Mouse (Mus musculus) spleen, embryonic (tissue): Measurements from ENCODE around the gene 4930595D18Rik.

Experiments used
- CTCF ChIA-PET: fragments of 350-600 bp; sonication (Branson Sonifier 250); formaldehyde crosslinking; loops from one replicate; lab custom pipeline; 2022; lab: Charles Lee

4930595D18Rik gene

DNA sequence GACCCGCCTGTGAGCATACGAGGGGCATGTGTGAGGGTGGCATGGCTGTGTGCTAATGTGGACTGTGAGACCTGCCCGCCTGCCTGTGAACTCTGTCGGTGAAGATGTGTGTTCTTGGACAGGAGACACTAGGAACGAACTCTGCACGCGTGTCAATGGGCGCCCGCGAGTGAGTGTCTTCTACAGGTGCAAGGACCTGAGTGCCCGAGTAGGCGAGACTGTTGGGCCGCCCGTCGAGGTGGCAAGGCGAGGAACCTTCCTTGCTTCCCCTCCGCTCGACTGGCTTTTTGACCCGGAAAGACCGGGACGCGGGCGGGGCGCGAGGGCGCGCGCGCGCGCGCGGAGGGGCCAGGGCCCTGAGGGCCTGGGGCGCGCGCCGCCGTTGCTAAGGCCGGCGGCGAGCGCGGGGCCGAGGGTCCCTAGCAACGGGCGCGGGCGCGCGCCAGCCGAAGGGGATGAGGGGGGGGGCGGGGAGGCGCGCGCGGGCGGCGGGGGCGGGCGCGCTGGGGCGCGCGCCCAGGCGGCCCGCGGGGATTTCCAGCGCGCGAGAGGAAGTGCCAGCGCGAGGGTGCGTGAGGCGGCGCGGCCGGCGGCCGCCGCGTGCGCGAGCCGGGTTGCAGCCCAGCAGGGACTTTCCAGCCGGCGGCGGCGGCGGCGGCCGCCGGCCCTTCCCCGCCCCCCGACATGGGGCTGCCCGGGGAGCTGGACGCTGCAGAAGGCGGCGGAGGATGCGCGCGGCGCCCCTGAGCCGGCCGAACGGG is 18.3 kb downstream of the 4930595D18Rik start, which contains the start of gene Traf3:
Gene Traf3 (plus strand): TSS at position 540 of the 761 bp plus-strand sequence.
- CTCF ChIA-PET = interaction anchor here (0.7 to 1.2 kb wide), 2 partner anchors 70 to 88 kb away, joined by 3 to 4 read pairs; no protein-coding TSS in a partner anchor

DNA sequence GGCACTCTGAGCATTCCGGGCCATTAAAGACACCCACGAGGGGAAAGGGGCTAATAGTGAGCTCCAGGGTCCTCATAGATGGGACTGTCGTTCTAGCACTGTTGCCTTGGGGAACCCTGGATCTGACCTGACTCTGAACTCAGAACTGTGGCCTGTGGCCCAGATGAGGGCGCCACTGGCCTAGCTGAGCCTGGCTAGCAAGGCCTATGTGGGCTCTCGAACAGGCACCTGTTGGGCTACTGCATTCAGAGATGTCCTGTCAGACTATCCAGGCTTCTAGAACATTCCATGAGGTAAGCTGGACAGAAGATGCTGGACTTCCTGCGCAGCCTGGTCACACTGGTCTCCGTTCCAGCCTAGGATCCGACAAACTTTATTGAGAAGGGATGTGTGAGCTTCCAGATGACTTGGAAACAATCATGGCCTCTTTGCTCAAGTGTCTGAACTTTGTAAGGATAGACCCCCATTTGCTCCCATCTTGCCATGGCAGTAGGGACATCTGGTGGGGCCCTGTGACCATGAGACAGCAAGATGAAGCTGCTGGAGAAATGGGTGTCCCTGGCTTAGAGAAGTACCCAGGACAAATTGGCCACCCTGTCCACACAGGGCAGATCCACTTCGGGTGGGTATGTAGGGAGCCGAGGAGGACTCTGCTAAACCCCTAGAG is 19.0 kb downstream of the 4930595D18Rik start:
- CTCF ChIA-PET = interaction anchor here (0.7 to 1.2 kb wide), 2 partner anchors 69 to 87 kb away, joined by 3 to 4 read pairs; no protein-coding TSS in a partner anchor

DNA sequence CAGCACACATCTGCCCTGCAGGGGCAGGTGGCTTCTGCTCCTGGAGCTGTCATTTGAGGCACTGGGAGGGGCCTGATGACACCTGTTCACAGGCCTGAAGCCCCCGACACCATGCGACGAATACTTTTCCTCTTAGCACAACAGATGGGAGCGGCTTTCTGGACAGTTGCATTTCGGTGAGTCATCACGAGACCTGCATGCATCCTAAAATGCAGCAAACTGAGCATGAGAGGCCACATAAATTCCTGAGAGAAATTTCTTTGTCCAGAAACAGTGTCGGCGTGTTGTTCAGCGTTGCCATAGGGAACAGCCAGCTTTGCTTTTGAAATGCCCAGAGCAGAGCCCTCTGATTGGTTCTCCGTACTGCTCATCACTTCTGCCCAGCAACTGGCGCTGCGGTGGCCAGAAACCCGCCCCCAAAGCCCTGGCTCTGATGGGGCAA is 20.0 kb downstream of the 4930595D18Rik start:
- CTCF ChIA-PET = interaction anchor here (0.5 to 1.2 kb wide), 3 partner anchors 47 to 269 kb away, joined by 3 to 4 read pairs (median 4); no protein-coding TSS in a partner anchor

DNA sequence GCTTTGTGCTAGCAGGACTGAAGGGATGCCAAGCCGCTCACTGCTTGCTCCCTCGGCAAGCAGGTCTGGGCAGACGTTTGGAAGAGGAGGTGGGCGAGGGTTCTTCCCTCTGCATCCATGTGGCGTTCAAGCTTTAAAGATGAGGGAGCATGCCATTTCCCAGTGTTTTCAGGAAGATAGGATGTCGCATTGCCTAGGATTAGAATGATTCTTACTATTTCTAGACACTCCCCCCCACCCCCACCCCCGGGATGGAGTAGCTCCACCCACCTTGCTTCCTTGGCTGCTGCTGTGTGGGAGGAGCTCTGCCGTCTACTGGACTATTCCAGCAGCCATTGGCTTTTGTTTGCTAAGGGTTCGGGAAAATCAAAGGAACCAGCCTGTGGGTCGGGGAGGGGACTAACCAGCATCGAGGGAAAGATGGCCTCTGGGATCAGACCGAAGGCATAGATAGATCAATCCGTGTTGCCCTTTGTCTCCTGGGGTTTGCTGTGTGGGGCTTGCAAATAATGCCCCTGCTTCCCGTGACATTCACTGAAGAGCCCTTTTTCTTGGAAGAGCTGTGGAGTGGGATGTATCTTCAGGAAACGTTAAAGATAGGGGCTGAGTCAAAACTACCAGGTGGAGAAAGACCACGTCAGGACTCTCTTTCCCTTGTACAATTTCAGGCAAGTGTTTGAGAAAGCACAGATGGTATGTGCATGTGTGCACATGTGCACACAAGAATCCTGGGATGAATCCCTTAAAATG is 21.8 kb downstream of the 4930595D18Rik start:
- CTCF ChIA-PET = no interaction called here

DNA sequence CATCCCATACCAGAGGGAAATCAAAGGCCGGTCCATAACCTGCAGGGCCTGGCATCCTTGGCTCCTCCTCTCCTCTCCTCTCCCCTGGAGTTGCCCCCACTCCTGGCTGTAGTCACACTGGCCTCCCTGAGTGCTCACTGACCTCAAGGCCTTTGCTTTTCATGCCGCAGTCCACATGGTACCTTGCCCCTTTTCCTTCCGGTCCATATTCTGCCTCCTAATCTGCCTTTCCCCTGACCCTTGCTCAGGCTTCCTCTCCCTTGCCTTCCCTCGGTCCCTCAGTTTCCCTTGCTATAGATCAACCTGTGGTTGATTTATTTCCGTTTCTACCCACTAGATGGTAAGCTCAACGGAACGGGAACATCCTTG is 22.4 kb downstream of the 4930595D18Rik start:
- CTCF ChIA-PET = no interaction called here

DNA sequence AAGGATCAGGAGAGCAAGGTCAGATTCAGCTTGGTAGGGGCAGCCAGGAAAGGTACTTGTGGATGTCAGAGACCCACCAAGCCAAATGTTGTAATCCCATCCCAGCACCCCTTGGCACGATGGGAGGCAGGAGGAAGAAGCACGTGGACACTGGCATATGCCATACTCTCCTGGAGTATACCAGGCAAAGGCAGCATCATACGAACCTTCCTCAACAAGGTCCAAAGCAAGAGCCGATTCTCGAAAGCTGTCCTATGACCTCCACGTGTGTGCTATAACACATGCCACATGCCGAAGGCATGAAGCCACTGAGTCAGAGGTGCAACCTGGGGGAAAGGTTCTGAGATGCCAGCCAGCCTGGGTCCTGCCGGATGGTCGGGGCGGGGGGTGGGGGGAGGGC is 23.4 kb downstream of the 4930595D18Rik start:
- CTCF ChIA-PET = interaction anchor here (0.6 to 0.7 kb wide), 2 partner anchors 20 to 113 kb away, joined by 3 to 4 read pairs; no protein-coding TSS in a partner anchor

DNA sequence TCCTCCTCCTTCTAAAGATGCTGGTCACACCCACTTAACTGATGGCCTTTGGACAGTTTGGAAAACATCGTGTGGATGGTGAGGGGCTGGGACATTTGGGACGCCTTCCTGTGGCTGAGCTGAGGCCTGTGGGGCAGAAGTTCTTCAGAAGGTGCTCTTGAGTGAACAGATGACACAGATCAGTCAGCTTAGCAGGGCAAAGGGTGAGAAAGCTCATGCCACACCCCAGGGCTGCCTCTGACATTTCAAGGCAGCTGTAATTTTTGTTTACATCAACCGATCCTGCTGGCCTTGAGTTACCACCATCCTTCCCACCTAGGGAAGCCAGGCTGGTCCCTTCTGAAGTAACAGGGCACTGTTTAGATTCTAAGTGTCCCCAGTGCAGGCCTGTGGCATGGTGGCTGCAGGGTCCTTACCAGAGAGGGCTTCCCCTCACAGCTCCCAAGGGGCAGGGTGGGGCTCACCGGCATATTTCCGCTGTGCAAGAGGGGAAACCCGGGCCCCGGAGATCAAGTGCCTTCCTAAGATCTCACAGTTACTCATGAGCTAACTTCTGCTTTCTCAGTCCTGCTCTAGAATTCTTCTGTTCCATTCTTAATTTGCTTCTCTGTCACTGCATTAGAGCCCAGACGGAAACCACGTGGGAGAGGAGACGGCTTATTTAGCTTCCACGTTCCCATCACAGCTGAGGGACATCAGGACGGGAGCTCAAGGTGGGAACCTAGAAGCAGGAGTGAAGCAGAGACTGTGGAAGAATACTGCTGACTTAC is 24.4 kb downstream of the 4930595D18Rik start:
- CTCF ChIA-PET = interaction anchor here (0.5 to 0.6 kb wide), 3 partner anchors 18 to 272 kb away, joined by 3 to 6 read pairs (median 3); no protein-coding TSS in a partner anchor

DNA sequence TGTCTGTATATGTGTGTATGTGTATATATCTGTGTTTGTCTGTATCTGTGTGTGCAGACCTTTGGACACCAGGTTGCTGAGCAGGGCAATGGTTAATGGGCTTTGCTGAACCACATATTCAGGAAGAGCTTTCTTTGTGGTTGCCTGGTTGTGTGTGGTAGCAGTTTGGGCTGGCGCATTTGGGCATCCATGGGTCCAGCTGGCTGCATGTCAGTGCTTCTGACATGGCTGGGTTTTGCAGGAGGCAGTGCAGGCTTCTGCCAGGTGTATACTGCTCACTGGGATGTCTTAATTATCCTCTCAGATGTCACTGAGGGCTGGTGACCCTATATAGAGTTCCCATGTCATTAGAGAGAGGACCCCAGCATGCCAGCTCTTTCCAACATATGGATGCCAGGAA is 28.5 kb downstream of the 4930595D18Rik start:
- CTCF ChIA-PET = no interaction called here

DNA sequence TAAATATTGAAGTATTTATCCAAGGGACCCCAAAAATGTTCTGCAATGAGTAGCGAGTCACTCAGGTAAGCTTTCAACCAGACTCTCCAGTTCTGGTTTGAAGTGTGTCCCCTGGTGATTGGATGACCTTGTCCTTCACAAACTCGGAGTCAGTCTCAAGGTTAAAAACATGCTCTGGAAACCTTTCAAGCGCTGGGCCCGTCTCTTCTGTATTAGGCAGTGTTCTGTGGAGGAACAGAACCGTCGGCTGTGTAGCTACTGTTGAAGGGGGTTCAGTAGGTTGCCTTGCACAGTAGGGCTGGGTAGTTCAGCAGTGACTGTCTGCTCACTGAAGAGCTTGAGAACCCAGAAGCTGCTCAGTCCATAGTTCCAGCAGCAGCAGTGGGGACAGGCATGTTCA is 29.6 kb downstream of the 4930595D18Rik start:
- CTCF ChIA-PET = no interaction called here

DNA sequence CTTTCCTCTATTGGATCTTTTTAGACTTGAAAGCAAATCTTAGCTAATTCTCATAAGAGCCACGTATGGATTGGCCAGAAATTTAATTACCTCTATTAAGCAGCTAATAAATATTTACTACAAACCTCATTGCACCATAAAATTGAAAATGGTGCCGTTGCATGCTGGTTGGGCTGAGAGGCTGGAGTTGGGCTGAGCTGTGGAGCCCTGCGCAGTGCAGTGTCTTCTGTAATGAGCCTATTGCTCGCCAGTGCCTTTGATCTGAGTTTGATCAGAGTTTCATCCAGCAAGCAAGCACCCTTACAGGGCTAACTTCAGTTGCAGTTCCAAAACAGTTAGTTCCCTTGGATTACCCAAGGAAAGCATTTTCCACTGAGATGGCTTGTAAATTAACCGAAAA is 30.3 kb downstream of the 4930595D18Rik start:
- CTCF ChIA-PET = no interaction called here

DNA sequence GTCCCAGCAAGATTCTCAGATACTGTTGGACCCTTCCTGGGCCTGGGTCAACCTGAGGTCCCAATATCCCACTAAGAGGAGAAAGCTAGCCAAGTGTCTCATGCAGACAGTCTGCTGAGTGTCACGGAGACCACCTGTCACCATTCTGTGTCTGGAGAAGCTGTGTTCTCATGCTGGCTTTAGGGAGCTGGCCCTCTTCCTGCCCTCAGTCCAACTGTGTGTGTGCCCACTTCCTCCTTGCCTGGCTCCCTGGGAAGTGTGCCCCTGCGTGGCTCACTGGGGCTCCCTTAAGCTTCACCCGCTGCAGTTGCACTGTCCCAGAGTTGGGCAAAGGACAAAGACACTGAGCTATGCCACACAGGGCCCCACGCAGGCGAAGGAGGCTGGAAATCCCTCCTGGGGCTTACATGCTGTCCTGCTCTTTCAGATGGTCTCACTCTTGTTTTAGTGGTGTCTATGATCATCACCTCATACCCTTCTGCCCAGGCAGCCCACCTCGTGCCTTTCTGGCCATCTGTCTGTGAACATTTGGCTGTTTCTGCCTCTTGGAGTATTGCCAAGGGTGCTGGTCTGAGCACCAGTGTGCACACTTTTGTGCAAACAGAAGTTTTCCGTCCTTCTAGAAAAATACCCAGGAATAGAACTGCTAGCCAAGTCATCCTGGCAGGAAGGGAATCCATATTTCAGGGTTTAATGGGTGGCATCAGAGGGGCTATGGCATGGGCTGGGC is 31.1 kb downstream of the 4930595D18Rik start:
- CTCF ChIA-PET = no interaction called here

DNA sequence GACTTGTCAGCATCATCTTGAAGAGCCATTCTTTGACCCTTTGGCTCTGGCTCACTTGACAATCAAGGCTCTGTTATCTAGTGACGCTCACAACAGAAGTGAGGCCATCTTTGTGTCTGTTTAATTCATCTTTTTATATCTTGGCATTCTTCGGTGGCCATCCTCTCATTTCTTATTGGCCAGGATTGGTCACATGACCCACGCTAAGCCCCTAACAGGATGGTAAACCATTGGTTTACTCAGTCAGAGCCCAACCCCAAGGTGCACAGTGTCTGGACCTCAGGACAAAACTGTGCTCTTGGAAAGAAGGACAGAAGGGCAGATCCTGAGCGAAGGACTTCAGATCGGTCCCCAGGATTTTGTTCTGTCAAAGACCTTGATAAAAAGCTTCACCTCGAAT is 31.7 kb downstream of the 4930595D18Rik start:
- CTCF ChIA-PET = no interaction called here

DNA sequence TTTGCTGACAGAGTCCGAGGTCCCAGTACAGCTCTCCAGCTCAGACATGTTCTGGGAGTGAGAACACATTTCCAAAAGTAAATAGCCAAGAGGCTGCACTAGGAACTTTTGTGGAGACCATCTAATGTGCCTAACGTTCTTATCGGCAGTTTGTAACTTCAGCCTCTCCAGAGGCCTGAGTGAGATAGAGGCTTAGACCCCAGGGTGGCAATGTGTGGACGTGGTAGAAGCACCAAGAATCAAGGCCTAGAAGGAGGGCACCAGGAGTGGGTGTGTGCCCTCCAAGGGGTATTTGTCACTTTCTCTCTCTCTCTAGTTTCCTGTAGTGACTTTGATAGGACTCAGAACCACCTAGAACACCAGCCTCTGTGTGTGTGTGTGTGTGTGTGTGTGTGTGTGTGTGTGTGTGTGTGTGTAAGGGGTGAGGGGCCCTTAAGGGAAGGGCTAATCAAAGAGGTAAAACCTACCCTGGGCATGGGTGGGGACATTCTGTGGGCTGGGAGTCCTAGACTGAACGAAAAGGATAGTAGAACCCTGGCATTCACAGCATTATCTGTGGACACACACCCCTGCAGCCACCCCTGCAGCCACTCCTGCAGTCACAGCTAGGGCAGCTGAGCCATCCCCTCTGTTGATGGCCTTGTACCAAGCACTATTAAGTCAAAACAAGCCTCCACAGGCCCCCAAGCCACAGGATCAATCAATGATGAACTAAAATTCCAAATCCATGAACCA is 32.7 kb downstream of the 4930595D18Rik start:
- CTCF ChIA-PET = no interaction called here

DNA sequence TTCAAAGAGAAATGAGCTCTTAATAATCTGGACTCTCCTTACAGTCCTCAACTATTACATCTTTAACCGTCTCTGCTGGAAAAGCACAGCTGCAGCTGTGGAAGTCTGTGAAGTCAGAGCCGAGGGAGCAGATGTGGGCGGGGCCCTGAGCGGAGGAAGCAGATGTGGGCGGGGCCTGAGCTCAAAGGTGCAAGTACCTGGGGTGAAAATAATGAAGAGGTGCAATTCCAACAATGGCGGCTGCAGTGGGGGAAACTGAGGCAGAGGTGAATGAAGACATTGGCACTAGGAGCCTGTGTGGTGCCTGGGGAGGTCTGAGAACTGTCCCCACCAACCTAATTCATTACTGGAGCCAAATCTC is 34.1 kb downstream of the 4930595D18Rik start:
- CTCF ChIA-PET = interaction anchor here (0.7 to 1.7 kb wide), 2 partner anchors 8 to 448 kb away, joined by 4 read pairs; no protein-coding TSS in a partner anchor

DNA sequence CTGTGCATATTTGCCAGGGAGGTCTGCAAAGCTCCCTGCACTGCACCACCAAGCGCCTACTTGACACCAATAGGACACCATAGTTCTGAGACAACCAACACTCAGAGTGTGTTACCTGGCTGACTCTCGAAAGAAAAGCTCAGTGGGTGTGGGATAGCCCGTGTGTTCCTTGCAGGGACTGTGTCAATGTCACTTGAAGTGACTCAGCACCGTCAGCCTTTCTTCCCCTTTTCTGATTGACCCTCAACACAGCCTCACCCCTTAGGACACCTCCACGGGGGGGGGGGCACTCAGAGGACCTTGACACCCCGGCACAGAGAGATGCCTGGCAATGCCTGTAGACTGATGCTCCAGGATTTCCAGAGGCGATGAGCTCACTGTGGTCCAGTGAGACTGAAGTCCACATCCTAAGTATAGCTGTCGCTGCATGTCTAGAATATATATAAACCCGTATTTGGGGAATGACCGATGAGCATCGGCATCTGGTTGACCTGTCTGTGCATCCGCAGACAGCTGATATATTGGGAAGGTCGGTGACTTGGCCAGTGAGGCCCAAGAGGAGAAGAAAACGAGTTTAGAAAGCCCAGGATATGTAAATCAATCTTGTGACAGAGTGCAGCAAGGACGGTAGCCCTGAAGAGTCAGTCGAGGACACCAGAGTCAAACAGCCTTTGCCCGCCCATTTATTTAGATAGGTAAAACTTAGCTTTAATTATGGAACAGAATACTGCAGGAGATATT is 34.6 kb downstream of the 4930595D18Rik start:
- CTCF ChIA-PET = interaction anchor here (1.4 to 1.7 kb wide), 2 partner anchors 9 to 14 kb away, joined by 4 to 16 read pairs; no protein-coding TSS in a partner anchor

DNA sequence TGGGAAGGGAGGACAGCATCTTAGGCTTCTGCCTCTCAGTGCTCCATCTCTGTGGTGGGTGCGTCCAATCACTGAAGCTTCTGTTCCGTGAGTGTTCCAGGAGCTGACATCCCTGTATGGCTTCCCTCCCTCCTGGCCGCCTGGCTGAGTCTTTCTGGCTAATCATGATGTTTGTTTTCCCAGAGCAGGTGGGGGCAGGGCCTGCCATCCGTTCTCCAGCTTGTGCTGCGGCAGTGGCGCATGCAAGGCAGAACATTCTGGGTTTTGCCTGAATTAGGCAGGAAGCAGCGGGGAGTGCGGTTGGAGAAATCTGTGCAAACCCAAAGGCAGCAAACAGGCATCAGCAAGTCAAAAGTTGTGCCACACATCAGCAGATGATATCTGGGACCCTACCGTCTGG is 39.0 kb downstream of the 4930595D18Rik start:
- CTCF ChIA-PET = no interaction called here

DNA sequence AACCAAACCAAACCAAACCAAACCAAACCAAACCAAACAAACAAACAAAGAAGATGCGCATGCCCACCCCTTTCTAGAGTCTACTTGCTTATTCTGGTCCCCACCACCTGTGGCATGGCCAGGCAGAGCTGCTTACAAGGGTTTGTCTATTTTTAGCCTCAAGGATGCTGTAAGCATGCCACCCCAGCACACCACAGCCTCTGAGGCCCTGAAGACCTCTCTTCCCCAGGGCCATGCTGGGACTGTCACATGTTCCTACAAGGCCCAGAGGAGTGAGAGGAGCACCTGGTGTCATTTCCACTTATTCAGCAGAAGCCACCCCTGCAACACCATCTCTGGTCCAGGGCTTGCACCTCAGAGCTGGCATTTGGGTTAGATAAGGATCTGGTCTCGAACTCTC is 39.7 kb downstream of the 4930595D18Rik start:
- CTCF ChIA-PET = no interaction called here

DNA sequence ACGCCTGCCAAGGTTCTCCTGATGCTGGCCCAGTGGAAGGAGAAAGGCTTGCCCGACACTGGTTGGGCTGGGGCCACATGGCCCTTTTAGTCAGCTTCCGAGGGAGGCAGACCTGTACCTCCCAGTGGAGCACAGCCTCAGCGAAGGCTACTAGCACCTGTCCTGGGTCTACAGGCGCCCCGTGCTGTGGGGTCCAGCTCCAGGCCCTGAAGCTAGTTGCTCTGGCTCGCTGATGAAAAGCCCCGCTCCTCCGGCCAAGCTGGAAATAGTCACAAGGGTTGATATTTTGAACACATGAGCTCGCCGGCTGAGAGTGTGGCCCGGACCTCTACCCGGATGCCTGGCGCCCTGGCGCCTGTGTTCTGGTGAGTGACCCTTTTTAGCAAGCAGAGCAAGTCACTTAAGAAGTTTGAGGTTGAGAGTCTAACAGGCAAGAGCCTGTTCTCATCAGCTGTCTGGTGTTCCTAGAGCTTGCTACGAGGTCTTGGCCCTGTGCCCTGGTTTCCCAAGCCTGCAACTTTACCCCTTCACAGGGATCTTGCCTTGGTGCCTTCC is 40.7 kb downstream of the 4930595D18Rik start:
- CTCF ChIA-PET = no interaction called here
